Mouse (Mus musculus) heart, embryonic 13.5 days (tissue): Measurements from ENCODE around the gene Upf1. TPM values are rescaled to one million over a fixed set of nuclear protein-coding genes. Genes with fewer than 3 reads are reported as not detected.

Source experiments
- ATAC-seq: fragments of 200-750 bp; cut with Nextera tagmentation; 2 replicates; pipeline ENCODE4 v1.8.0; 2017; ENCODE audit warnings: moderate TSS enrichment; ENCODE audit not compliant: insufficient number of reproducible peaks, low FRiP score, low TSS enrichment; ENCODE audit errors: extremely low read depth
- H3K27ac ChIP-seq: fragments of 300-500 bp; sonication (generic); replicated peaks from 2 replicates; pipeline ENCODE4 v1.5.1; 2015; ENCODE audit warnings: moderate library complexity, mild to moderate bottlenecking, inconsistent platforms
- H3K27me3 ChIP-seq: fragments of 300-500 bp; sonication (generic); replicated peaks from 2 replicates; pipeline ENCODE4 v1.6.1; 2015; ENCODE audit warnings: mild to moderate bottlenecking, inconsistent platforms
- H3K36me3 ChIP-seq: fragments of 300-500 bp; sonication (generic); 2 replicates; pipeline ENCODE4 v1.6.1; 2015; ENCODE audit warnings: mild to moderate bottlenecking, inconsistent platforms
- H3K4me1 ChIP-seq: fragments of 300-500 bp; sonication (generic); 2 replicates; pipeline ENCODE4 v1.6.1; 2015; ENCODE audit warnings: inconsistent platforms
- H3K4me2 ChIP-seq: fragments of 300-500 bp; sonication (generic); 2 replicates; pipeline ENCODE4 v1.6.1; 2015; ENCODE audit warnings: inconsistent platforms, mild to moderate bottlenecking, moderate library complexity
- H3K4me3 ChIP-seq: fragments of 300-500 bp; sonication (generic); 2 replicates; pipeline ENCODE4 v1.5.1; 2015; ENCODE audit warnings: moderate library complexity, mild to moderate bottlenecking, inconsistent platforms
- H3K9ac ChIP-seq: fragments of 300-500 bp; sonication (generic); 2 replicates; pipeline ENCODE4 v1.6.1; 2015; ENCODE audit warnings: inconsistent platforms, mild to moderate bottlenecking, moderate library complexity
- H3K9me3 ChIP-seq: fragments of 300-500 bp; sonication (generic); 2 replicates; pipeline ENCODE4 v1.6.1; 2016; ENCODE audit warnings: inconsistent platforms
- WGBS: fragments of 180-500 bp; shearing (Covaris S2); methylation state at CpG from one replicate; pipeline ENCODE4 v1.1.7; 2015; ENCODE audit warnings: mixed read lengths; 5-methylcytosine and 5-hydroxymethylcytosine counted together
- polyA plus RNA-seq: library from polyadenylated mRNA; unstranded; fragments of >200 nt; fragmentation: Nextera tagmentation; extraction: Ambion mirVana; gene quantifications from 2 replicates; pipeline ENCODE4 v1.2.1, GENCODE M21; 2015

Gene Upf1
- polyA plus RNA-seq, 1 experiment from 2014 or later = 12.2 TPM

DNA sequence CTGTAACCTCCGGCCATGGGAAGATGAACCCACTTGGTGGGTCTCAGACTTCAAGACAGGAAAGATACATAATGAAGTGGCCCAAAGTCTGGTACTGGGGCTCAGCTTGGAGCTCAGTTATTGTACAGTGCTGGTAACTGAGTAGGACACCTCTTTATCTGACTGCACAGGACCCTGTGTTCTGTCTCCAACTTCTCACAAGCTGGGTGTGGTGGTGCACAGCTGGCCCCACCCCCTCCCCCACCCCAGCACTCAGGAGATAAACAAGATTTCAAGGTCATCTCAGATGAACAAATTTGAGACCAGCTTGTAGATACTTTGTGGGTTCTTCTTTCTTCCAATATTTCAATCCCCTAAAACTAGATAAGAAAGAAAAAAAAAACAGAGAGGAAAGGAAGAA is 3.0 kb upstream of the Upf1 start:
- Histone ChIP-seq H3K4me2 (0 out of 2 replicates have a peak overlapping the region, but pooled peaks have one; percentile 16), H3K4me1 (peaks cover 37% of the 10 kb centered on the region), H3K9ac (no peak overlapping the region), H3K9me3 (peaks cover 4% of the 10 kb centered on the region; the same call in 1 of the 2 replicates), H3K4me3 (no peak overlapping the region), H3K27ac (peak overlapping the region; percentile 12; the same call in 1 of the 2 replicates), H3K36me3 (no peaks in the 10 kb centered on the region), H3K27me3 (no peaks in the 10 kb centered on the region)
- no peak for ATAC-seq
- 63% methylated on average over 1 of the region's 1 CpGs for WGBS

DNA sequence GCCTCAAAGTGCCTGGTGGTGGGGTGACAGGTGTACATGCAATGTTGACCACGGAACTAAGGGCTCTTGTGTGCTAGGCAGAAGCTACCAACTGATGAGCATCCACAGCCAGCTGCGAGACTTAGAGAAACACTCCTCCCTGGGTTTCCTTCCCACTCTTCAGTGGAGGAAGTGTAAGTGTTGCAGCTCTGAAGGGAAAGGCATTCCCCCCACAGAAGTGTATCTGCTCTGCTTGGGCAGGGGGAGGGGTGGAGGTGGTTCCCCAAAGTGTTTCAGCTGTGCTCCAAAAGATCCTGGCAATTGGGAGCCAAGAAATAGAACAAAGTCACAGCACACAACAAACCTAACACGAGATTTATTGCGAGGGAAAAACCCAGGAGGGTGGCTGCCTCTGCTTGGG is 926 bp upstream of the Upf1 start:
- no peaks in the 10 kb centered on the region for H3K27me3 ChIP-seq
- peak overlapping the region; percentile 79 for H3K27ac ChIP-seq
- no peak for ATAC-seq
- 58% methylated on average over 4 of the region's 4 CpGs for WGBS
- H3K4me2 ChIP-seq = peak overlapping the region; percentile 100
- no peaks in the 10 kb centered on the region for H3K9me3 ChIP-seq
- peaks cover 8% of the 10 kb centered on the region for H3K36me3 ChIP-seq
- peak overlapping the region; percentile 87 for H3K9ac ChIP-seq
- H3K4me3 ChIP-seq = peak overlapping the region; percentile 98
- H3K4me1 ChIP-seq = peaks cover 48% of the 10 kb centered on the region

- Histone ChIP-seq H3K9ac (peak overlapping the region; percentile 97), H3K4me1 (peaks cover 60% of the 10 kb centered on the region), H3K27ac (peak overlapping the region; percentile 86), H3K4me3 (peak overlapping the region; percentile 98), H3K9me3 (no peaks in the 10 kb centered on the region), H3K4me2 (peak overlapping the region; percentile 100), H3K27me3 (no peaks in the 10 kb centered on the region), H3K36me3 (peaks cover 21% of the 10 kb centered on the region)
- ATAC-seq = peak; percentile 12; the same call in 1 of the 2 replicates
- under 1% methylated on average over 61 of the region's 64 CpGs for WGBS
These were observed 374 bp downstream of the Upf1 start for GRCm38 (mm10) chr8:70352657-70353151.

DNA sequence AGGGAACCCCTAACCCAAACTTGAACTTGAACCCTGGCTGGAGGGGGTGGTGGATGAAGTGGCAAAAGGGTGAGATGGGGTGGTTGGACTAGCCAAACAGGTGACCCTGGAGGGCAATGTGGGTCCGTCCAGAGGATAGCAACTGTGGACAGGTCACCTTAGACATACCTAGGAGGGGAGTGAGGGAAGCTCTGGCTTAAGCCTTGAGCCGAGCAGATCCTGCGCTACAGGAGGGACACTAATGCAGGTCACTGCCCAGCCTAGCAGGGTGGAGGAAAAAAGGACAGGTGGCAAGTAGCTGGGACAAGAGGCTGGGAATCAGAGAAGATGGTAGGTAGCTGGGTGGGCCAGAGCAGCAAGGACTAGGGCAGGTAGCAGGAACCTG is 1.1 kb downstream of the Upf1 start:
- Histone ChIP-seq H3K9me3 (no peaks in the 10 kb centered on the region), H3K27ac (peak overlapping the region; percentile 86), H3K9ac (peak overlapping the region; percentile 97), H3K36me3 (peaks cover 24% of the 10 kb centered on the region), H3K4me3 (peak overlapping the region; percentile 98), H3K27me3 (no peaks in the 10 kb centered on the region), H3K4me2 (peak overlapping the region; percentile 100), H3K4me1 (peaks cover 62% of the 10 kb centered on the region)
- 13% methylated on average over 3 of the region's 3 CpGs for WGBS
- ATAC-seq = no peak

GRCm38 (mm10) chr8:70351035-70351999 is 1.8 kb downstream of the Upf1 start:
- WGBS = 51% methylated on average over 15 of the region's 15 CpGs

GRCm38 (mm10) chr8:70347860-70348420 is 5.1 kb downstream of the Upf1 start:
- Histone ChIP-seq H3K4me2 (no peak overlapping the region), H3K4me1 (peaks cover 61% of the 10 kb centered on the region), H3K9ac (no peak overlapping the region), H3K9me3 (no peaks in the 10 kb centered on the region), H3K27me3 (no peaks in the 10 kb centered on the region), H3K27ac (no peak overlapping the region), H3K36me3 (peaks cover 46% of the 10 kb centered on the region), H3K4me3 (no peak overlapping the region)
- ATAC-seq = no peak
- WGBS = 96% methylated on average over 1 of the region's 1 CpGs

More at GRCm38 (mm10) chr8:70351035-70351999, 1.8 kb downstream of the Upf1 start:
- Histone ChIP-seq H3K36me3 (peaks cover 28% of the 10 kb centered on the region), H3K9me3 (no peaks in the 10 kb centered on the region), H3K27ac (0 out of 2 replicates have a peak overlapping the region, but pooled peaks have one; percentile 86), H3K27me3 (no peaks in the 10 kb centered on the region), H3K4me2 (peak overlapping the region; percentile 100), H3K9ac (peak overlapping the region; percentile 97), H3K4me1 (peaks cover 62% of the 10 kb centered on the region), H3K4me3 (peak overlapping the region; percentile 98)
- ATAC-seq = no peak

GRCm38 (mm10) chr8:70347443-70347842 is 5.6 kb downstream of the Upf1 start:
- H3K27ac ChIP-seq = no peak overlapping the region
- H3K4me2 ChIP-seq = no peak overlapping the region
- no peaks in the 10 kb centered on the region for H3K27me3 ChIP-seq
- H3K9ac ChIP-seq = no peak overlapping the region
- H3K4me1 ChIP-seq = peaks cover 61% of the 10 kb centered on the region
- 92% methylated on average over 4 of the region's 4 CpGs for WGBS
- H3K36me3 ChIP-seq = peaks cover 51% of the 10 kb centered on the region
- H3K9me3 ChIP-seq = no peaks in the 10 kb centered on the region
- no peak for ATAC-seq
- no peak overlapping the region for H3K4me3 ChIP-seq

DNA sequence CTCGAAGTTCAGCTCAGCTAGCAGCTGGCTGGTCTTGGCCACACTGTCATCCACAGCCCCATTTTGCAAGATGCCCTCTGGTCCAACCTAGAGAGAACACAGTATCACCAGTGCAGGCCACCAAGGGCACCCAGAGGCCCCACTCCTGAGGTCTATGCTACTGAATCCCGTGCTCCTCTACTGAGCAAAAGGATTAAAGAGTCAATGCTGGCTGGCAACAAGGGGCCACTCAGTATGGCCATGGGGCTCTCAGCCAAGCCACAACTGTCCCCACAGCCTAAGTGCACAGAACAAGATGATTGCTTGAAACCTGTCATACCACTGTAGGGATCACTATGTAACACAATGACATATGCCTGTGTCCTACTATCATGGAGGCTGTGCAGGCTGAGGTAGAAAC is 8.8 kb downstream of the Upf1 start:
- H3K9me3 ChIP-seq = no peaks in the 10 kb centered on the region
- ATAC-seq = no peak
- peaks cover 77% of the 10 kb centered on the region for H3K36me3 ChIP-seq
- no peak overlapping the region for H3K9ac ChIP-seq
- WGBS = 91% methylated on average over 2 of the region's 2 CpGs
- no peak overlapping the region for H3K27ac ChIP-seq
- H3K4me2 ChIP-seq = no peak overlapping the region
- H3K4me3 ChIP-seq = no peak overlapping the region
- no peaks in the 10 kb centered on the region for H3K27me3 ChIP-seq
- H3K4me1 ChIP-seq = peaks cover 40% of the 10 kb centered on the region

GRCm38 (mm10) chr8:70343696-70344095 is 9.4 kb downstream of the Upf1 start:
- ATAC-seq = no peak
- Histone ChIP-seq H3K27ac (no peak overlapping the region), H3K4me1 (peaks cover 35% of the 10 kb centered on the region), H3K36me3 (peaks cover 77% of the 10 kb centered on the region), H3K9ac (no peak overlapping the region), H3K9me3 (no peaks in the 10 kb centered on the region), H3K4me2 (no peak overlapping the region), H3K4me3 (no peak overlapping the region), H3K27me3 (no peaks in the 10 kb centered on the region)
- 60% methylated on average over 6 of the region's 6 CpGs for WGBS

DNA sequence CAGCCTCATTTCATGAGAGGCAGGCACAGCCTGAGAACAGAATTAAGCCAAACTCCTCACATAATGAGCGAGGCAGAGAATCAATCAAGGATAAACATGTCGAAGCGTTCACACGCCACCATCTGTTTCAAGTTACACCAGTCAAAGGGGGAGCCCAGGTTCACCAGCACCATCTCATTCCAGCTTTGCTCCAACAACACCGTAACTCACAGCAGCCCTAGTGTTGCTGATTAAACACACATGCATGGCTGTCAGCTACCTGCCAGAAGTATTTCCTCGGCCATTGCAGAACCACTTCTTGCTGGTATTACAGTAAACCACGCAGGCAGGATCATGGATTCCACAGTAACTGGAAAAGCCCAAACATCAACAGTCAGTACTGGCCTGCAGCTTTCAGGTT is 10.0 kb downstream of the Upf1 start:
- 90% methylated on average over 7 of the region's 7 CpGs for WGBS
- ATAC-seq = no peak
- Histone ChIP-seq H3K4me2 (no peak overlapping the region), H3K4me1 (peaks cover 30% of the 10 kb centered on the region), H3K27ac (no peak overlapping the region), H3K4me3 (no peak overlapping the region), H3K9me3 (no peaks in the 10 kb centered on the region), H3K9ac (no peak overlapping the region), H3K27me3 (no peaks in the 10 kb centered on the region), H3K36me3 (peaks cover 77% of the 10 kb centered on the region)

DNA sequence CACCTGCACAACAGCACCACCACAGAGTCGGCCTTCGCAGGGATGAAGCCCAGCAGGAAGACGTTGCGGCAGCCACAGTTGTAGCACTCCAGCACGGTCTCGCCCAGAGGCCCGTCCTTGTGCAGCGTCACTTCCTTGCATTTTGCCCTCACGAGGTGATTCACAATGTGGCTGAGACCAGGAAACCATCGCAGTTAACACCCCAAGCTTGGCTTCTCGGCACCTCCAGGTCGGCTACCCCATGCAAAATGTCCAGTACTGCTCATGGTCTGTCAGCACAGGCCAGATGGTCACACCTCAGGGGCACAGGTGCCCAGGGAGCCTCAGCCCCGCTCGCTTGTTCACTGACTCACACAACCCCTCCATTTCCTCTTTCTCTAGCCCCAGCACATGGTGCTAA is 11.1 kb downstream of the Upf1 start:
- no peaks in the 10 kb centered on the region for H3K27me3 ChIP-seq
- no peak overlapping the region for H3K4me3 ChIP-seq
- peaks cover 24% of the 10 kb centered on the region for H3K4me1 ChIP-seq
- no peak overlapping the region for H3K27ac ChIP-seq
- no peak overlapping the region for H3K4me2 ChIP-seq
- WGBS = 88% methylated on average over 14 of the region's 14 CpGs
- H3K9me3 ChIP-seq = no peaks in the 10 kb centered on the region
- H3K9ac ChIP-seq = no peak overlapping the region
- peaks cover 82% of the 10 kb centered on the region for H3K36me3 ChIP-seq
- no peak for ATAC-seq
